Mouse (Mus musculus) ES-E14 (cell line): ENCODE data around the gene Insl3. TPM values are rescaled to one million over a fixed set of nuclear protein-coding genes. Genes with fewer than 3 reads are reported as not detected.

Source experiments
- DNase-seq: peaks from one replicate; pipeline ENCODE4 v3.0.0-alpha.2; 2013; ENCODE audit warnings: low read depth, low spot score
- H3K27ac ChIP-seq: 2 replicates; pipeline ENCODE4 v1.5.1; 2012; ENCODE audit warnings: low read depth, mild to moderate bottlenecking, low read length, moderate library complexity, mixed read lengths; ENCODE audit not compliant: poor library complexity, insufficient read depth, severe bottlenecking
- H3K36me3 ChIP-seq: 2 replicates; pipeline ENCODE4 v1.6.1; 2012; ENCODE audit warnings: mild to moderate bottlenecking, low read length, moderate library complexity, mixed read lengths; ENCODE audit not compliant: control insufficient read depth, poor library complexity, insufficient read depth, severe bottlenecking
- H3K4me1 ChIP-seq, 2 experiments: fragments of 150-350 bp in 1 of 2; sonication (generic) in 1 of 2; 2 replicates each; pipeline ENCODE4 v1.6.1; 2012; ENCODE audit warnings: low read length in 2 of 2, mild to moderate bottlenecking in 1 of 2, mixed read lengths in 1 of 2; ENCODE audit not compliant: control insufficient read depth in 2 of 2, insufficient read depth in 2 of 2, poor library complexity in 1 of 2
- H3K4me3 ChIP-seq, 2 experiments: fragments of 150-350 bp in 1 of 2; sonication (generic) in 1 of 2; 2 replicates each; pipeline ENCODE4 v1.5.1; 2012; ENCODE audit warnings: low read length in 2 of 2, low read depth in 1 of 2, mild to moderate bottlenecking in 1 of 2, mixed read lengths in 1 of 2; ENCODE audit not compliant: insufficient read depth in 1 of 2, poor library complexity in 1 of 2, severe bottlenecking in 1 of 2
- H3K9ac ChIP-seq: 2 replicates; pipeline ENCODE4 v1.6.1; 2012; ENCODE audit warnings: low read depth, mild to moderate bottlenecking, low read length, mixed read lengths; ENCODE audit not compliant: poor library complexity, insufficient read depth, severe bottlenecking
- H3K9me3 ChIP-seq: fragments of 150-350 bp; sonication (generic); 2 replicates; pipeline ENCODE4 v1.6.1; 2012; ENCODE audit warnings: low read depth, mild to moderate bottlenecking, low read length; ENCODE audit not compliant: control insufficient read depth, insufficient read depth
- CHD2 ChIP-seq: IDR thresholded peaks from 2 replicates; pipeline ENCODE4 v1.6.1; 2014; ENCODE audit warnings: mild to moderate bottlenecking, low read depth, low read length, inconsistent platforms
- HCFC1 ChIP-seq: IDR thresholded peaks from 2 replicates; pipeline ENCODE4 v1.6.1; 2012; ENCODE audit warnings: low read length, inconsistent platforms, borderline replicate concordance; ENCODE audit not compliant: insufficient read depth
- MAFK ChIP-seq: IDR thresholded peaks from 2 replicates; pipeline ENCODE4 v1.6.1; 2014; ENCODE audit warnings: mild to moderate bottlenecking, low read depth, low read length, inconsistent platforms; ENCODE audit not compliant: insufficient read depth
- ZC3H11A ChIP-seq: IDR thresholded peaks from 2 replicates; pipeline ENCODE4 v1.6.1; 2012; ENCODE audit warnings: low read depth, mild to moderate bottlenecking, inconsistent platforms, low read length, borderline replicate concordance
- ZNF384 ChIP-seq: IDR thresholded peaks from 2 replicates; pipeline ENCODE4 v1.6.1; 2012; ENCODE audit warnings: low read depth, low read length, inconsistent platforms
- in situ Hi-C, 2 experiments: fragments of 600-800 bp; cut with MboI; formaldehyde crosslinking; loops; one replicate each; pipeline ENCODE4 v1.15.1; 2025; ENCODE audit warnings: low sequenced_read_pairs in 2 of 2, inconsistent platforms in 1 of 2; ENCODE audit not compliant: unreplicated experiment in 2 of 2
- total RNA-seq: library from RNA; depleted of rRNA; stranded (reverse); fragments of 300-350 nt; gene quantifications from 2 replicates; pipeline ENCODE4 v1.2.3, GENCODE M21; 2012

The Insl3 gene
- total RNA-seq, 1 experiment = 3.0 TPM

DNA sequence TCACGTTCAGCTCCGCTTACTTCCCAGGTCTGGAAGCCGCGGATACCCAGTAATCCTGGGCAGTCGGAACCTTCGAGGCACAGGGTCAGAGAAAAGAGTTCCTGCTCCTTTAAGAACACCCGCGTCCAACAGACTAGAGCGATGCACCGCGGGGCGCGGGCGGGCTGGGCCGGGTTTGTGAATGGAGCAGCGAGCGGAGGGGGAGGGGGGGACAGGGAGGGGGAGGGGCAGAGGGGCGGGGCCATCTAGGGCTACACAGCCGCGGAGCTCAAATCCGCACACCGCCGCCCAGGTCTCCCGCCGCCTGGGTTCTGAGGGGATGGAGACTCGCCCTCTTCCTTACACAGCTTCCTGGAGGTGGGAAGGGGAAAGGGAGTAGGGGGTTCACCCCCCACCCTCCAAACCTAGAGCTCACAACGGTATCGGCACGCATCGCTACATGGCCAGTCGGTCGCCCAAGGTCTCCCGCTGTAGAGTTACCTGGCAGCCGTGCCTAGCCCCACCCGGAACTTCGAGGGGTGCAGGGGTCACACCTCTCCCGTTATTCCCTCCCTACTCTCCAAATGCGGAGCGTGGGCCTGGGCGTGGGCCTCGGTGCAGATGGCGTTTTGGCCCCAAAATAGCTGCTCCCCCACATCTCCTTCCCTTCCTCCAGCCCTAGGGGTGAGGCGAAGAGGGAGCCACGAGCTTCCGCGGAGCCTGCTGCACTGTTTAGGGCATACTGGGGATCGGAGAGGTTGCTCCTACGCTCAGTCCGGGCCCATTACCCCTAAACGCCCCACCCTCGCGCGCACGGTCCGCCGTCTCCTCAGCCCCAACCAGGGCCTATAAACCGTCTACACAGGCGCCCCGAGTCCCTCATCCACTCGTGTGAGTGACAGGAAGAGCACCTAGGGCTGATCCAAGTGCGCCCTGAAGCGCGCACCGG is 18.1 kb upstream of the Insl3 start:
- peak overlapping the region; percentile 84 to 89 for H3K4me3 ChIP-seq
- peak overlapping the region; percentile 84 for H3K27ac ChIP-seq
- in situ Hi-C loops = no loop called here
- DNase-seq = no peak
- peak overlapping the region; percentile 78 for H3K9ac ChIP-seq
- peaks cover 2 to 50% of the 10 kb centered on the region in 2 experiments; a peak in 3 of 4 replicates for H3K4me1 ChIP-seq
- TF ChIP-seq MAFK = no peak
- TF ChIP-seq HCFC1 = no peak
- TF ChIP-seq ZC3H11A = no peak
- no peak for TF ChIP-seq CHD2
- no peak for TF ChIP-seq ZNF384
- no peaks in the 10 kb centered on the region for H3K9me3 ChIP-seq
- H3K36me3 ChIP-seq = no peaks in the 10 kb centered on the region

DNA sequence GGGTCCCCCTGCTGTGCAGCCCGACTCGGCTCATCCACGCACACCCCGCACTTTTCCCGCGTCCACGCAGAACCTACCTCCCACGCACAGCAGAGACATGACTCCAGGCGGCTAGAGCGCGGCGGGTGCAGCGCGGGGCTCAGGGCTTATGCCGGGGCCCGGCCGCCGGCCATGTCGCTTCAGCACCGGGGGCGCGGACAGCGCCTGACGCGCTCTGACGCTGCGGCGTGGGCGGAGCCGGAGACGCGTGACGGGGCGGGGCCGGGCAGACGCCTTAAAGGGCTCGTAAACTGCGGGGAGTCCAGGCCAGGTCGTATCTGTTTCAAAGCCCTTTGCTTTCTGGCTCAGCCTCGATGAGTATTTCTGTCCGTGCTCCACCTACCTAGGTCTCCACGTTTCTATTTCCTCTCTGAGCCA is 17.5 kb upstream of the Insl3 start, which contains the start of gene Unc13a:
TSS of gene Unc13a (minus strand) at position 209 of the 417 bp plus-strand sequence.
- peaks cover 2 to 45% of the 10 kb centered on the region in 2 experiments; a peak in 3 of 4 replicates for H3K4me1 ChIP-seq
- no peaks in the 10 kb centered on the region for H3K36me3 ChIP-seq
- H3K4me3 ChIP-seq = peak within 1 kb of the TSS; percentile 84 to 89
- no peaks in the 10 kb centered on the region for H3K9me3 ChIP-seq
- peak within 1 kb of the TSS; percentile 84 for H3K27ac ChIP-seq
- DNase-seq = no peak
- in situ Hi-C loops = no loop called here
- no peak for TF ChIP-seq ZC3H11A
- no peak for TF ChIP-seq ZNF384
- TF ChIP-seq MAFK = no peak
- no peak for TF ChIP-seq HCFC1
- H3K9ac ChIP-seq = peak within 1 kb of the TSS; percentile 78

DNA sequence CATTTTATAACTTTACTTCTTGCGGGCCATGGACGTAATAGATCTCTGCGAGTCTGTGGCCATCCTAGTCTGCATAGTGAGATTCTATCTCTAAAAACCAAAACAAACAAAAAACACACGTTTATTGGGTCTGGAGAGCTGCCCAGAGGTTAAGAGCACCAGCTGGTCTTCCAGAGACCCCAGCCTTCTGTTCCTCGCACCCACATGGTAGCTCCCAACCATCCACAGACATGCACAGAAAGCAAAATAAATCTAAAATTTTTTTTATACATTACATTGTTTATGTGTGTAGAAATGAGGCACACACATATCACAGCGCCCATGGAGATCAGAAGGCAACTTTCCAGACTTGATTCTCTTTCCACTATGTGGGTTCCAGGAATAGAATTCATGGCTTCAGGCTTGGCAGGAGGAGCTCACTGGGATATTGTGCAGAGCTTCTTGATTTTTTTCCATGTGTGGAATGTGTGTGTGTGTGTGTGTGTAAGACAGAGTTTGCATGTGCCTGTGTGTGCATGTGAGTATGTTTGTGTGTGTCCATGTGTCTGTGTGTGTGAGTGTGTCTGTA is 16.8 kb upstream of the Insl3 start:
- Histone ChIP-seq H3K27ac (no peak overlapping the region; the same call in 1 of the 2 replicates), H3K4me3 (no peak overlapping the region; a peak in 1 of 4 replicates), H3K9me3 (no peaks in the 10 kb centered on the region), H3K4me1 (peaks cover 4 to 39% of the 10 kb centered on the region in 2 experiments; a peak in 3 of 4 replicates), H3K9ac (no peak overlapping the region), H3K36me3 (no peaks in the 10 kb centered on the region)
- in situ Hi-C loops = no loop called here
- DNase-seq = no peak
- no peak for TF ChIP-seq HCFC1
- TF ChIP-seq MAFK = no peak
- no peak for TF ChIP-seq CHD2
- TF ChIP-seq ZC3H11A = no peak
- no peak for TF ChIP-seq ZNF384

DNA sequence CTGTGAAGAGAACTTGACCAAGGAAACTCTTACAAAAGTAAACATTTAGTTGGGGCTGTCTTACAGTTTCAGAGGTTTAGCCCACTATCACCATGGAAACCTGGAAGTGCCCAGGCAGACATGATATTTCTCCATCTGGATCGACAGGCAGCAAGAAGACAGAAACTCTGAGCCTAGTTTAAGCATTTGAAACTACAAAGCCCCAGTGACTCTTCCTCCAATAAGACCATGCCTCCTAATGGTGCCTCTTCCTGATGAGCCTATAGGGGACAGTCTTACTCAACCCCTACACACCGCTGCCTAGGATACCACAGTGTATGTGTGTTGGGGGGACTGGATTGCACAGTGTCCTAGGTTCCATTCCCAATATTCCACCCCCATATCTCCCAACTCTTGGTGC is 14.9 kb upstream of the Insl3 start:
- TF ChIP-seq ZNF384 = no peak
- no peak for TF ChIP-seq MAFK
- TF ChIP-seq CHD2 = peak; percentile 61

More for the DNA sequence above, 14.9 kb upstream of the Insl3 start:
- Histone ChIP-seq H3K9me3 (no peaks in the 10 kb centered on the region), H3K4me1 (peaks cover 4 to 29% of the 10 kb centered on the region in 2 experiments; a peak in 2 of 4 replicates), H3K27ac (no peak overlapping the region), H3K4me3 (no peak overlapping the region), H3K36me3 (no peaks in the 10 kb centered on the region), H3K9ac (no peak overlapping the region)
- no peak for DNase-seq
- in situ Hi-C loops = no loop called here
